Mouse (Mus musculus) A20 (cell line): ENCODE data around the gene Tpbpb.
"Not testable (repeated sequence)": the region's sequence is repeated elsewhere in the genome, so short reads cannot be mapped to it uniquely, and the experiment has no call there.

Source experiments
- DNase-seq: peaks from one replicate; pipeline ENCODE4 v3.0.0-alpha.2; 2011; ENCODE audit warnings: low read depth, low spot score

Gene Tpbpb

DNA sequence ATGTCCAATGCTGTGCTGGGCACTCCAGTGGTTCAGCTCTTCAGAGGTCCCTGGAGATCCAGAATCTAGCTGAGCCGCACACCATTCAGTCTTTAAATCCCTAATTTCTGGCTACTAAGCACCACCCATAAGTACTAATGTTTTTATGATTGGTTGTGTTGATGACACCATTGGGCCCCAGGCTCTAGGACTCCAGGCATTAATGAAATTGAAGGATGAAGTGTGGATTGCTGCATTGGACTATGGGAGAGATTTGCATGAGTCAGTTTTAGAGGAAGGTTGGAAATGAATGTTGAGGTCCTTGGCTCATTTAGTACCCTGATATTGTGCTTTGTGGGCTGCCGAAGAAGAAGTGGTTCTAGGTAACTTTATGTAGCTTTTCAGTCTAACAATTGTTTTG lies at the start of gene Tpbpb:
Tpbpb (minus strand) TSS at position 101 of the 400 bp plus-strand sequence.
- DNase-seq = not testable (repeated sequence)

DNA sequence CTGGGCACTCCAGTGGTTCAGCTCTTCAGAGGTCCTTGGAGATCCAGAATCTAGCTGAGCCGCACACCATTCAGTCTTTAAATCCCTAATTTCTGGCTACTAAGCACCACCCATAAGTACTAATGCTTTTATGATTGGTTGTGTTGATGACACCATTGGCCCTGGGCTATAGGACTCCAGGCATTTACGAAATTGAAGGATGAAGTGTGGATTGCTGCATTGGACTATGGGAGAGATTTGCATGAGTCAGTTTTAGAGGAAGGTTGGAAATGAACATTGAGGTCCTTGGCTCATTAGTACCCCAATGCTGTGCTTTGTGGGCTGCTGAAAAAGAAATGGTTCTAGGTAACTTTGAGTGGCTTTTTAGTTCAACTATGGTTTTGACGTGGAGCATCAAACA lies 37.2 kb upstream of the Tpbpb start, which contains the start of gene Tpbpa:
Tpbpa (minus strand) TSS at position 101 of the 400 bp plus-strand sequence.
- DNase-seq = not testable (repeated sequence)

DNA sequence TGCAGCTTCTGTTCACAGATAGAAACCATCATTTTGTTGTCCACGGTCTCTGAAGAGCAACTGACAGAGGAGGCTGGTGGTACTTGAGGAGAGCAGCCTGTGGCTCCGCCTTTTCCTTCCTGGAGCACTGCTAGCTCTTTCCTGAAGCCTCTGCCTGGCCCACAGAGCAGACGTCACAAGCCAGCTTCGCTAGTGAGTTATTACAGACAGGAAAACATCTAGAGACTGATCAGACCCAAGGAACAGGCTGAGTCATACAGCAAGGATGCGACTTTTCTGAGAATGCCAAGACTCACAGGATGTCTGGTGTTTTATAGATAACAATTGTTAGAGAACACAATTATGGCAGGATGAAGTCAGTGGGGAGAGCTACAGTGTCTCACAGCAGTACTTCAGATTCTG lies 31.8 kb upstream of the Tpbpb start, which contains the start of the genes Gm49391 and Ctla2a:
Gm49391 (minus strand) TSS at position 72 of the 402 bp plus-strand sequence.
Ctla2a (minus strand) TSS at position 126 of the 402 bp plus-strand sequence.
- DNase-seq = no peak

DNA sequence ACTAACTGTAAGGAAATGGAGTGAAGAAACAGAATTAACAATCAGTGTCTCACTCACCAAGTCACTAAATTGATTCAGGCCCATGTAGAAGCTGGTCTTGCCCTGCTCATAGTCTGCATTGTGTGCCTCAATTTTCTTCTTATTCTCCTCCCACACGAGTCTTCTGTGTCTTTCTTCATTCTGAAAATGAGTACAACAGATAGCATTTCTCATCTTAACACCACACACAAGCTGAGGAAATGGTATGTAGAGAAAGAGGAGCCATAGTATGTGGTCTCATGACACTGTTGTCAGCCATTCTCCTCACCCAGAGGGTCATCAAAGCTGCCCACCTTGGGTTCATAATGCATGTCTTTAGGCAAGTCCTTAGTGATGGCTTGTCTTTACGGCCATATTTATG lies 30.8 kb upstream of the Tpbpb start, which contains the start of gene Gm49393:
Gm49393 (minus strand) TSS at position 101 of the 400 bp plus-strand sequence.
- DNase-seq = not testable (repeated sequence)

DNA sequence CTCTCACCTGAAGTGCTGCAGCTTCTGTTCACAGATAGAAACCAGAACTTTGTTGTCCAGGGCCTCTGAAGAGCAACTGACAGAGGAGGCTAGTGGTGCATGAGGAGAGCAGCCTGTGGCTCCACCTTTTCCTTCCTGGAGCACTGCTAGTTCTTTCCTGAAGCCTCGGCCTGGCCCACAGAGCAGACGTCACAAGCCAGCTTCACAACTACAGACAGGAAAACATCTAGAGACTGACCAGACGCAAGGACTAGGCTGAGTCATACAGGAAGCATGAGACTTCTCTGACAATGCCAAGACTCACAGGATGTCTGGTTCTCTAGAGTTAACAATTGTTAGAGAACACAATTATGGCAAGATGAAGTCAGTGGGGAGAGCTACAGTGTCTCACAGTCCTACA lies 7.4 kb downstream of the Tpbpb start, which contains the start of gene Ctla2b:
Ctla2b (minus strand) TSS at position 120 of the 400 bp plus-strand sequence.
- DNase-seq = no peak

DNA sequence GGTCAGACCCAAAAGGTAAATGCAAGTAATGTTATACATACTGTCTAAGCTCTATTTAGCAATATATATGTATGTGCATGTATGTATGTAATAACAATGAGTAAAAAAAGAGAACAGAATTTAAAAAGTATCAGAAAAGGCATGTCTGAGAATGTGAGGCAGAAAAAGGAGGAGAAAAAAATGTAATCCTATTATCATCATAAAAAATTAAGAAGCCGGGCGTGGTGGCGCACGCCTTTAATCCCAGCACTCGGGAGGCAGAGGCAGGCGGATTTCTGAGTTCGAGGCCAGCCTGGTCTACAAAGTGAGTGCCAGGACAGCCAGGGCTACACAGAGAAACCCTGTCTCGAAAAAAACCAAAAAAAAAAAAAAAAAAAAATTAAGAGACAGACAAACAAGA lies 7.9 kb downstream of the Tpbpb start, which contains the start of gene Gm49392:
Gm49392 (minus strand) TSS at position 101 of the 400 bp plus-strand sequence.
- DNase-seq = not testable (repeated sequence)

DNA sequence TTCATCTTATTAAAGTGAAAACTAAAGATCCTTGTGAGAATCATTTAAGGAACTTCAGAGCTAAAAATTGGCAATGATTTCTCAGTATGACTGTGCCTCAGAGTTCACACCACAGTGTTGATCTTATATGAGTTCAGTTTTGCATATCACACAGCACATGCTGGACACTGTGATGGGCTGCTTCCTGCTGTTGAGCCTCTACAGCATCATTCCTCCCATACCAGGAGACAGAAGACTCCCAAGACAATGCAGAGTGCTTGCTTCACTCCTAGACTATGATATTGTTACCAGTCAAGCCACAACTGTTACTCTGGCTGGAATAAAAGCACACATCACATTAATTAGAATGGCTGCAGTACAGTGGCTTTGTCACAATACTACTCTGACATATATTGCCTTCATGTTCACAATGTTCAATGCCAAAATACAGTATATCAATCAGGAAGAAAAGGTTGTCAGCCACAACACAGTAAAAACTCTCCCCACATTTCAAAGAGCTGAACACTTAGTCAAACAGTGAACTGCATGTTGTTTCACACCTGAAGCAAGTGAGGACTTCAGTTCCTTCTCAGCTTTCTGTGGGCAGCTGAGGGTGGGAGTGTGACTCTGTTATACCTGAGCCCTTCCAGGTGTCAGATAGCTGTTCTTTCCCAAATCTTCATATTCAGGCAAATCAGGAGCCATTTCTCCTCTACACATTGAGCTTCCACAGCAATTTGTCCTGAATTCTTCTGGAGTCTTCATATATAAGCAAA lies 9.1 kb downstream of the Tpbpb start:
- no peak for DNase-seq

DNA sequence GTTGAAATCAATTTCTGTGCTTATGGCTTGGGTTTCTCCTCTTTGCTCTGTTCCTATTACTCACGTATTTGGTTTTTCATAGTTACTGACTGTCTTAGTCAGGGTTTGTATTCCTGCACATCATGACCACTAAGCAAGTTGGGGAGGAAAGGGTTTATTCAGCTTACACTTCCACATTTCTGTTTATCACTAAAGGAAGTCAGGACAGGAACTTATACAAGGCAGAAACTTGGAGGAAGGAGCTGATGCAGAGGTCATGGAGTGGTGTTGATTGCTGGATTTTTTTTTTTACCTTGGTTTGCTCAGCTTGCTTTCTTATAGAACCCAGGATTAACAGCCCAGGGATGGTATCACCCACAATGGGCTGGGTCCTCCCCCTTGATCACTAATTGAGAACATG lies 12.4 kb downstream of the Tpbpb start:
- DNase-seq = no peak

DNA sequence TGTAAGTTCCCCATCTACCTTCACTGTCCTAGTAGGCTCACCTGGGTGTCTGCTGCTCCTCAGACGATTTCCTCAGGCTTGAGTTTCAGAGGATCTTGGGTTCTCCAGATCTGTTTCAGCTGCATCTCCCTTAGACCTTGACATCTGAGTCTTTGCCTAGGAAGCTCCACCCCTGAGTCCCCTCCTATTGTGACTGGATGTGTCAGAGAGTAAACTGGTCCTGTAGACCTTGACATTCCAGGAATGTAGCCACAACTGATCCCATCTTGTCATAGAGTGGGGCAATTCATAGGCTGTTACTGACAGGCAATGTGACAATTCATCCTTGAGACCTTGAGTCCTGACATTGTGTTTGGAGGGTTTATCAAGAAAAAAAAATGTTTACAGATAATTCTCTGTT lies 40.4 kb downstream of the Tpbpb start, which contains the start of gene 4930486L24Rik:
4930486L24Rik (minus strand) TSS at position 195 of the 400 bp plus-strand sequence.
- no peak for DNase-seq
